Mouse (Mus musculus): ENCODE measurements around the gene Cyb561d2.

The Cyb561d2 gene

DNA sequence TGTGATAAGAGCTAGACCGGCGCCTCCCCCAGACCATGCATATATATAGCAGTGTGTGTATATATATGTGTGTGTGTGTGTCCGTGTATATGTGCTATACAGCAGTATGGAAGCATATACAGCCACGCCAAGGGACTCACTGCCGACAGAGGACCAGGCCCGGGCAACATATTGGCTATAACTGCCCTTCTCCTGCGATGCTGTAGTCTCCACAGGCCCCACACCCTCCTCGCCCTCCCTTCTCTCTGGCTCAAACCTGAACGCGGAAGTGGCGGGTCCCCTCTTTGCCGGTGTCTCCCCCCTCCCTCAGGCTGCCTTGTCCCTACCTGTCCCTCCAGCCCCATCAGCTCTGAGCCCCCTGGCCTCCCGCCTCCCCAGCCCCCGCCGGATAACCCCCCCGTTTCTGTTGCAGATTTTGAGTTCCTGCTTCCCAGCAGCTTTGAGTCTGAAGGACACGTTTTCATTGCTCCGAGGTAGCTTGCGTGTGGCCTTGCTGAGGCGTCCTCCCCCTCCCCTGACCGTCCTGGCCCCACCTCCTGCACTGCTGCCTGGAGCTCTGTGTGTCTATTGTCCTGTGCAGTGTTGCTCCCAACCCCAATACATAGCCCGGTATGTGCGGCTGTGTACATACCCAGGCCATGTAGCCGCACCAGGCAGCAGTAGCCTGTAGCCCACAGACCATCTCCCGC, 20.1 kb downstream of the Cyb561d2 start:
- DNase-seq (ENCODE audit: low spot score), result peak; percentile 40

DNA sequence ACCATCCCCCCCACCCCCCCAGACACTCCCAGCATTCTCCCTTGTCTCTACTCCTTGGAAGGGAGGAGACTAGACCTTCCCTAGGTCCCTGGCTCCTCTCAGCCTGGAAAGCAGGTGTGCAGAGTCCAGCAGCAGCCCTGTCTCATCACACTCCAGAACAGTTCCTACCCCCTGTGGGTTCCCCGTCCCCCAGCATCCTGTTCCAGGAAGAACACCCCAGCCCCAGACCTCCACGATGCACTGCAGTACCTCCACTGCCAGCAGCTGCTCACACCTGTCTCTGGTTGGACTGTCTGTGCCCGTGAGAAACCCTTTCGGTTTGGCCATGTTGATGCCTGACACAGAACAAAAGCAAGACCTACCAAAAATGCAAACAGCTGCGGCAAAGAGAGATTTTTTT, 20.8 kb downstream of the Cyb561d2 start:
- DNase-seq (ENCODE audit: low spot score), result no peak

DNA sequence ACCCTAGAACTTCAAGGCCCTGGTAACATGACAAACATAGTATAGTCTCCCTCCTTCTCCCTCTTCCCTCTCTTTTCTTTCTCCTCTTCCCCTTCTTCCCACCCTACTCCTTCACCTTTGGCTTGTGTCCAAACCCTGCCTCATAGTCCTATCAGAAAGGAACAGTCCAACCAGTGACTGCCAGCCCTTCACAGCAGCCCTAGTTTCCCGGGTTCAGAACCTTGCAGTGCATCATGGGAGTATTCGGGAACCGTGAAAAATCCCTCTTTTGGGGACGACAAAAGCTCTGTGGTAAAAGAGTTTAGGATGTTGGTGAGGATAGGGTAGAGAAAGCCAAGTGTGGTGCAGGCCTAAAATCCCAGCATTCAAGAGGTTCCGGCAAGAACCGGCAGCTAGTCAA, 21.7 kb downstream of the Cyb561d2 start:
- no peak for DNase-seq (ENCODE audit: low spot score)

DNA sequence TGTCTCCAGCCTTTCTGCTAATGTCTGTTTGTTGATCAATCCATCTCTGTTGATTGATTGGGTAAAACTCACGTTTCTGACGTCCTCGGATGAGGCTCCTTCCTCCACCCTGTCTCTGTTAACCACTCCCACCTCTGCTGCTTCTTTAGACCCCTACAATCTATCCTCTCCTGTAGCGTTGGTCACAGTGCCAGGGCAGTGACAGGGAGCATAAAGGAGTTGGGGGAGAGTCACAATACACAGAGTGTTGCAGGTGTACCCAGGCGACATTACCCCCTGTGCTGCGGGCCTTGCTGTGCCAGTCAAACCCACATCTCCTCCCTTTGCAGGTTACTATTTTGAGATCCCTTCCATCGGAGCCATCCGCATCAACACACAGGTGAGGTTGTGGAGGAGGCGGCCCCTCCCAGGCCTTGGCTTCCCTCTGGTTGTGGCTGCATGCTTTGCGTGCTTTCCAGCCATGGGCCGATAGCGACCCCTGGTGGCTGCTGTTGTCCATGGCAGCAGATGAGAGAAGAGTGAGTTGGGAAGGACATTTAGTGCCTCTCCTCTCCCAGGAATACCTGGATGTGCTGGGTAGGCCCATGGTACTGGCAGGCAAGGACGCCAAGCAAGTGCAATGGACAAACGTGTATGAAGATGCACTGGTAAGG, 27.6 kb downstream of the Cyb561d2 start:
- peak; percentile 84 for DNase-seq (ENCODE audit: low spot score)

DNA sequence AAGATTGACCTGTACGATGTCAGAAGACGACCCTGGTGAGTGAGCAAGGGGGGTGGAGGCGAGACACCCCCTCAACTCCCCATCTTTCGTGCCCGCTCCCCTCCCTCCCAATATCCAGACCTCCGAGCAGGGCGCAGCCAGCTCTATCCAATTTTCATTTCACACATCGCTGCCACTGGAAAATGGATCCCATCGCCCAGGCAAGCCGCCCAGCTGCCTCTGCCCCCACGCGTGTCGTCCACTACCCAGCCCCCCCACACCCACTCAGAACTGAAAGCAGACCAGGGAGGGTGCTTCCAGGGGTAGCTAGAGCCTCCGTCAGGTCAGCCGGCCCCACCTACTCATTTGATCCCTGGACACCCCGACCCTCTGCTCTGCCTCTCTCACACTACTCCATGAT, 29.7 kb downstream of the Cyb561d2 start:
- DNase-seq (ENCODE audit: low spot score), result no peak

DNA sequence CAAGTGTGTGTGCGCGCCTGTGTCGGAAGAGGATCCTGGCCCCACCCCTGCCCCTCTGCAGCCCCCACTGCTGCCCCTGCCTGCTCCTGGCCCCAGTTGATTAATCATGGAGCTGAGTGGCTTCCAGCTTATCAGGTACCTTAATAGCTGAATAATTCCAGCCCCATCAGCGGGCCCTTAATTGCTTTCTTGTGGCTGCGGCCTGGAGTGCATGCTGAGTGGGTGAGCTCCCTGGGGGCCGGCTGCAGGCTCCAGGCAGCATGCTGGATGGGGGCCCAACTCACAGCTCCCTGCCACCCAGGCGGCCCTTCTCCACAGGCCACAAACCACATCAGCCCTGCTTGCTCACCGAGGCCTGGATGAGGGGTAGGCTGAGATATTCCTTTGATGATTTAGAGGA, 30.6 kb downstream of the Cyb561d2 start:
- no peak for DNase-seq (ENCODE audit: low spot score)

DNA sequence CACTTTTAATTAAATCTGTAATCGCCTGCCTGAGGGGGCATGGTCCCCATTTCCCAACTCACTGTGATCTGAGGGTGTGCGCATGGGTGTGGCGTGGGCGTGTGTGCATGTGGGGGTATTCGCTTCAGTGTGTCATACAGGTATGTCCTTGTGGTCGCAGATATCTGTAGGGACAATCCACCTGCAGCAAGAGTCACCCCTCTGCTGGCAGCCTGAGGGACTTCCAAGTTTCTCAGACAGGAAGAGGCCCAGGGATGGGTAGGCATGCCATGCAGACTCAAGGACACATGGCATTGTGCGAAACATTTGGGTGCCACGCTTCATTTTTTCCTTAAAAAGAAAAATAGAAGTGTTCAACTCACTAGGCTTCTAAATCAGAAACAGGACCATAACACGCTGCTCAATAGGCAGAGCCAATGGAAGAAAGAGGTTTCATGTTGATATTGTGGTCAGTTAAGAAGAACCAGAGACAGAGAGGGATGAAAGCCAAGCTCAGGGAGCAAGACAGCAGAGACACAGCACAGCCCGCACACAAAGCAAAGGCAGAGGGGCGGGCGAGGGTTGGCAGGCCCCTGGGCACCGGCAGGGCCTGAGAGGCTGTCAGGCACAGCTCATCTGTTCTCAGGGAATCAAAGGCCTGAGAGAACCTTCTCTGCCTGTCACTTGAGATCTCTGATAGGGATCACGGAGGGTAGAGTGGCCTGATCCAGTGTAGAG, 31.5 kb downstream of the Cyb561d2 start:
- no peak for DNase-seq (ENCODE audit: low spot score)

DNA sequence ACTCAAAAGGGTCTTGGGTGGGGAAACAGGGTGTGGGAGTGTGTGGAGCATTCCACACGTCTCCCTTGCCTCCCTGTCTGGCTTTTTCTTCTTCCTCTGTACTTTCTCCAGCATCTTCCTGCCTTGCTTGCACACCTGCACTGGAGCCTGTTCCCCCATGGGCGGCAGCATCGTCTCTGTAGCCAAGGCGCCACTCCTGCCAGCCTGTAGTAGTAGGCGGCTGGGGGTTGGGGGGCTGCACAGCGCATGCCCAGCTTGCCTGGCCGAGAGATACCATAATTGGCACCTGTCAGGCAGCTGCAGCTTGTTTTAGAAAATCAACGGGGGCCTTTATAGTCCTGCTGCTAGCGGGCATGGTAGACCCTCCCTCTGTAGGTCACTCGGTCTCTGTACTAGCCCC, 33.7 kb downstream of the Cyb561d2 start:
- DNase-seq (ENCODE audit: low spot score), result no peak

DNA sequence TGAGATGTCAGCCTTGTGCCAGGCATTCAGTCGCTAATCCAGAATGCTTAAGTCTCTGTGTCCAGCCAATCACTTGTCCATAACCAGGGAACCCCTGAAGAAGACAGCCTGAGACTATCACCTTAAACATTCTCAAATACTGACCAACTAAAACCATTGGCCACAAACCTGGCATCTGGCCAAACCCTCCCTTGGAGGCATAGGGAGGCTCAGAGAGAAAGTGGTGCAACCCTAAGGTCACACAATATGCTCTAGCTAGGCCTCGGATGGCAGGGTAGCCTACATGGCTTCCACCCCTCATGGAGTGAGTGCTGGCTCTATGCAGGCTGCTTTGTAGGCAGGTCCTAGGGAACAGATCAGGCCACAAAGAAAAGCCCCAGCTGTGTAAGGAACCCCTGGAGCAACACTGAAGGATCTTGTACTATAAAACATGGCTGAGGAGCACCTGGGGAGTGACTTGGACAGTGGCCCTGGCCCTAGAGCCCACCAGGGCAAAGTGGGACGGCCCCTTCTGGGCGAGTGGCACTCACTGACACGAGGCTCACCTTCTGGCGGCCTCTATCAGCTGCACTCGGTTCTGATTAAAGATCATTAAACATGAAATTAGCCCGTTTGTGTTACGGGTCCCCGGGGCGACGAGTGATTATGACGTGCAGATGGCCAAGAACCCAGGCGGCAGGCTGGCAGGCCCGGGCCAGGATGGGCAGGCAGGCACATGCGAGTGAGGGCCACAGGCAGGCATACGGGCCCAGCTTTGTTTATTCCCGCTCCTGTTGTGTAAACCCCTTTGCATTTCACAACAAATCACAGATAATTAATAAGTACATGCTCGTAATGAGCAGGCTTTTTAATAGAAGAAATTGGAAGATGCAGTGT, 37.1 kb downstream of the Cyb561d2 start:
- no peak for DNase-seq (ENCODE audit: low spot score)

DNA sequence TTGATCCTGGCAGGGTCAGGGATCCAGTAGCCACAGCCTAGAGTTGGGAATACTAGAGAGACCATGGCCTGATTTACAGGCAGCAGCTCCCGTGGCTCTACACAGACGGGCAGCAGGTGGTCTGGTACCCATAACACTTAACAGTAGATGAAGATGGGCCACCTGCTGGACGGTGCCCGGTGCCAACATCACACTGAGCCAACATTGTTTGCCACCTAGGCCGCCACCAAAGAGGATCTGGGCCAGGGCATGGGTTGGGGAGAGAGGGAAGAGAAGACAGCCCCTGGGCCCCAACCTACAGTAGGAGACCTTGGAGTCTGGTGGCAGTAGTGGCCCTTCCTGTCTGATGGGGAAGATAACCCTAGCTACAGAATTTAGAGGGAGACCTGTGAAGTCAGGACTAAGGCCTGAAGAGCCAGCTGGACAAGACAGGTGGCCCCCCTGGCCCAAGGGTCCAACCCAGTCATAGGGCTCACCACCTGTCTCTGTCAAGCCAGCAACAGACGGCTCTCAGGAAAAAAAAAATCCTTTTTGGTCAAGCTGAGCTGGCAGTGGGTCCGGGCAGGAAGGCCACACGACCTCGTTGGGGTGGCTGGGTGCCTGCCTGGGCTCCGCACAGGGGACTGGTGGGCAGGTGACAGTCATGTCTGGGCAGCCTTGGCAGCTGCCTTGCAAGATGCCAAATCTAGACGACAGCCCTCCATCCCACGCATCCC, 39.7 kb downstream of the Cyb561d2 start:
- no peak for DNase-seq (ENCODE audit: low spot score)

DNA sequence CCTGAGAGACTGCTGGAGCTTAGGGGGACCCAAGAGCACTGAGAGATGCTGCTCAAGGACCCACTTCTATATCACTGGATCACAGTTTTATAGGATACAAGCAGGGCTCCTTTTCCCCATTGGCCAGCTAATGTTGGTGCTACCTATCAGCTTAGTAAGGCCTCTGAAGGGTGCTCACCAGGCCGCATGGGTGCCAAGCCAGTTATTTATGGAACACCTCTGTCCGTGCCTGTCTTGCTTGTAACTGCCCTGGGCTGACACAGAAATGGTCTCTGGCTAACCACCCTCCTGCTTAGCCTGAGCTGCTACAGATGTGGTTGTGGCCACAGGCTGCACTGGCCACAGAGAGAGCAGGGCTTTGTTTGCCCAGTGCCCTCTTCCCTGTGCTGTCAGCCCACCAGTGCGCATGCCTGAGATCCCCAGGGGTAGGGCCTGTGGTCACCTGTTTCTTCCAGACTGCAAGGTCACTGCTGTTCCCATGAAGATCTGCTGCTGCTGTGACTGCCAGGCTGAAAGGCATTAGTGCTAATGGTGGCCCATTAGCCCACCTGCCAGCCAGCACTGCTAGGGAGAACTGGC, 41.2 kb downstream of the Cyb561d2 start:
- DNase-seq (ENCODE audit: low spot score), result no peak

DNA sequence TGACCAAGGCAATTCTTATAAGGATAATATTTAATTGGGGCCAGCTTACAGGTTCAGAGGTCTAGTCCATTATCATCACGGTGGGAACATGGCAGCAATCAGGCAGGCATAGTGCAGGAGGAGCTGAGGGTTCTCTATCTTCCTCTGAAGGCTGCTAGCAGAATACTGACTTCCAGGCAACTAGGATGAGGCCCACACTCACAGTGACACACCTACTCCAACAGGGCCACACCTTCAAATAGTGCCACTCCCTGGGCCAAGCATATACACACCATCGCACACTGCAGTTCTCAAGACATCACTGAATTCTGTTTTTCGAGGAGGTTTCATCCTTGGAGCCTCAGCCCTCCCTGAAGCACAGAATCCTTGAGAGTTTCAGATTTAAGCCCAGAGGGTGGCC, 45.6 kb downstream of the Cyb561d2 start:
- DNase-seq (ENCODE audit: low spot score), result no peak

DNA sequence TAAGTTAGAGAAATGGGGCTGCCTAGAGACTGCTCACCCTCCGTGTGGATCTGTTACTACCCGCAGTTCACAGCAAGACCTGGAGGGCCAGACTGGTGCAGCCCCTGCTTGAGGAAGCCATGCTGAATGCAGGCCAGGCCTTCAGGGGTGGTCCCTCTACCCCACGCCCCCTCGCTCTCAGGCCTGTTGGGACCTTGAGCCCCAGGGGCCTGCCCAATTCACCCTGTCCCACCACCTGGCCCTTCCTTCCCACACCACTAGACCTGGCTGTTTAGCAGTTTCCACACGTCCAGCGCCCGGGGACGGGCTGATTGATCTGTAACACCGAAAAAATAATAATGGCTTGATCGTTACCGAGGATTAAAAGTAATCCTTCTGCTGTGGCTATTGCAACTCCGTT, 47.8 kb downstream of the Cyb561d2 start:
- DNase-seq (ENCODE audit: low spot score), result no peak

DNA sequence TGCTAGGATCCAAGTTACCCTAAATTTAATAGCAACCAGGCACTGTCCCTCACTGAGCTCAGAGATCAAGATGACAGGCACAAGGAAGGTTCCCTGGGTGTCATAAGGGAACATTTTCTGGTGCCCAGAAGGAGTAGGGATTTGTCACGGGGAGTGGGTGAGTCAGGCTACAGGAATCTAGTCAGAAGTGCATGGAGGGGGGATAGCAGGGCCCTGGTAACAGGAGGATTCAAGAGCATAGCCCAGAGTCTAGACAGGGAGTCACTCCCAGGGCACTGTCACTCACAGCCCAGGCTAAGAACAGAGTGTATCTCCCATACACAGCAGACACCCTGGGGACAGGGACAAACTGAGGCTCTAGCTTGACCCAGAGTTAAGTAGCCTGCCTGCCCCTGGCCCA, 48.5 kb downstream of the Cyb561d2 start:
- no peak for DNase-seq (ENCODE audit: low spot score)

DNA sequence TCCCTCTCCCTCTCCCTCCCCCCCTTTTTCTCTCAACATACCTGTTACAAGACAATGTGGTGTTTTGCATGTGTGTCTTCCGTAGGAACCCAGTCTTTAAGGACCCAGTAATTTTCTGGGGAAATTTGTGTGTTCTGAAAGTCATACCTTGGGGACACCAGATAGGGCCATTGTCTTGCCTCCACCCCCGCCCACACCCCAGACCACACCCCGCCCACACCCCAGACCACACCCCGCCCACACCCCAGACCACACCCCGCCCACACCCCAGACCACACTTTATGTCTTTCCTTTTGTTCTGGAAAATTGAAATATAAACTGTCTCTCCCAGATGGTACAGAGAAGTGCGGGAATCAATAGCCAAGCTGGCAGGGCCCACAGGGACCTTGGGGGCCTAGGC, 51.4 kb downstream of the Cyb561d2 start:
- DNase-seq (ENCODE audit: low spot score), result no peak

DNA sequence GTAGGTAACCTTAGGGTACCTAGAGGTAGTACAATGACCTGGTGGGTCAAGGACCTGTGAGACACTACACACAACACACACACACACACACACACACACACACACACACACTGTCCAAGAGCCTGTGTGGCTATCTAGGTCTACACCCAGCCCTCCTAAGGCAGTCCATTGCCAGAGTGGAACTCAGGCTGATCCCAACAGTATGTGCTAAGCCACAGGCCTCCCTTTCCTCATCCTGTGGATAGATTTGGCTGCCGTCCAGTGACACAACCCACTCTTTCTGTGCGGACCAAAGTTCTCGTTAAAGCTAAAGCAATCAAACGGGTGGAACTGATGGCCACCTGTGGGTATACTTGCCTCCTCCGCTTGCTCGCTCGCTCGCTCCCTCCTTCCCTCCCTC, 51.8 kb downstream of the Cyb561d2 start:
- no peak for DNase-seq (ENCODE audit: low spot score)

Measured in embryo, embryonic 10 days (tissue).